8 mouse cellular contexts compared by ENCODE assay signal in the genomic region with DNA sequence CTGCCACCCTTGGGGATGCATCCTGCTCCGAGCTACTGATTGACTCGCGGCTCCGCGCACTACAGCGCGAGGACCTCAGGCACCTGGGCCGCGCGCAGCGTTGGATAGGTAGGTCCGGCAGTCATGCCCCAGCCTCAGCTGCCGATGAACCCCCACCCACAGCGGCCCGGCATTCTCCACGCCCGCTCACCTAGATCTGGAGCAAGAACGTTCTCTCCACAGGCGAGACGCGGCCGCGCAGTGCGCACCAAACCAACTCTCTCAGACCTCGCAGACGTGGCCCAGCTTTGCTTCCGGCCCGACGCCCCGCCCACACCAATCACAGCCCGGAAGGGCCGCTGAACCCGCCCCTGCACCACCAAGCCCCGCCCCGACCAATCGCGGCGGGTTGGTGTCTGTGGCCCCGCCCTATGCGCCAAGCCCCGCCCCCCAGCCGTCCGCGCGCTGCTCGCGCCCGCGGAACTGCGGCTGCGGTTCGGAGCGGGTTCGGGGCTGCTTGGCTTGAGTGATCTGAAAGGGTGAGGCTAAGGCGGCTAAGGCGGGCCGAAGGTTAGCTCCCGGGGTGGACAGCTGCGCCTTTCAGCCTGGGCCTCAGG. TPM values are rescaled to one million over a fixed set of nuclear protein-coding genes. Genes with fewer than 3 reads are reported as not detected.
DNase-seq lines count a peak whose midpoint lies in the region; ATAC-seq and TF ChIP-seq lines count a peak whose summit lies in the region.

A gene (minus strand): TSS at position 303 of the 596 bp plus-strand sequence.
A gene (plus strand): TSS at position 452 of the 596 bp plus-strand sequence.

- ATAC-seq in G1E (ENCODE audit: extremely low read depth, insufficient number of reproducible peaks, low FRiP score, poor library complexity, severe bottlenecking), result peak; percentile 99
- peak; percentile 98 for ATAC-seq in forebrain, postnatal 0 days
- peak; percentile 92 to 93 for ATAC-seq in hematopoietic stem cell, adult 5-6 weeks (replicated peaks in 1 of 2; ENCODE audit: insufficient read depth in 1 of 2, low FRiP score in 2 of 2, low TSS enrichment in 1 of 2, low read depth in 1 of 2, poor library complexity in 2 of 2, severe bottlenecking in 2 of 2)
- peak; percentile 98 for ATAC-seq in lung, embryonic 16.5 days (ENCODE audit: low read depth)

- no peaks in the 10 kb centered on the region for H3K9me3 ChIP-seq in G1E (replicated peaks)
- H3K9me3 ChIP-seq in forebrain, postnatal 0 days (ENCODE audit: low read length), result no peaks in the 10 kb centered on the region
- H3K9me3 ChIP-seq in lung, embryonic 16.5 days (ENCODE audit: control insufficient read depth, low read length), result no peaks in the 10 kb centered on the region

- peak; percentile 97 for DNase-seq in G1E (ENCODE audit: low spot score)
- peak; percentile 97 for DNase-seq in cerebellum, adult 18-20 months
- peak; percentile 97 for DNase-seq in forebrain, postnatal 0 days
- peak; percentile 84 for DNase-seq in layer of hippocampus, adult 9-10 months (ENCODE audit: low spot score)
- DNase-seq in ovary, postnatal 10 days (ENCODE audit: low spot score), result peak; percentile 81
- peak; percentile 92 to 98 for DNase-seq in thymus, postnatal 10 days (ENCODE audit: low spot score in 2 of 2)

- peak within 1 kb of the TSS; percentile 69 for H3K9ac ChIP-seq in forebrain, postnatal 0 days
- peak within 1 kb of the TSS; percentile 74 for H3K9ac ChIP-seq in lung, embryonic 16.5 days (ENCODE audit: low read length)

- no peaks in the 10 kb centered on the region for H3K27me3 ChIP-seq in G1E (ENCODE audit: insufficient read depth, low read length)
- no peaks in the 10 kb centered on the region for H3K27me3 ChIP-seq in forebrain, postnatal 0 days (ENCODE audit: insufficient read depth, low read length)
- H3K27me3 ChIP-seq in lung, embryonic 16.5 days (ENCODE audit: control insufficient read depth, insufficient read depth, low read depth, low read length), result no peaks in the 10 kb centered on the region

- H3K36me3 ChIP-seq in G1E (replicated peaks), result peaks cover 37% of the 10 kb centered on the region
- H3K36me3 ChIP-seq in forebrain, postnatal 0 days (ENCODE audit: insufficient read depth), result peaks cover 16% of the 10 kb centered on the region
- peaks cover 11% of the 10 kb centered on the region for H3K36me3 ChIP-seq in lung, embryonic 16.5 days (ENCODE audit: control insufficient read depth, insufficient read depth, low read length)

- peak within 1 kb of the TSS; percentile 99 for H3K4me2 ChIP-seq in forebrain, postnatal 0 days (ENCODE audit: low read depth)
- H3K4me2 ChIP-seq in lung, embryonic 16.5 days (ENCODE audit: low read depth, low read length), result peak within 1 kb of the TSS; percentile 100

- 1% methylated on average over 58 of the region's 59 CpGs for WGBS in forebrain, postnatal 0 days
- WGBS in lung, embryonic 16.5 days, result under 1% methylated on average over 59 of the region's 59 CpGs

- H3K4me1 ChIP-seq in G1E (ENCODE audit: insufficient read depth, low read depth, low read length), result peaks cover 17% of the 10 kb centered on the region
- H3K4me1 ChIP-seq in forebrain, postnatal 0 days (ENCODE audit: insufficient read depth), result peaks cover 8% of the 10 kb centered on the region; the same call in 1 of the 2 replicates
- H3K4me1 ChIP-seq in lung, embryonic 16.5 days (replicated peaks; ENCODE audit: control insufficient read depth, insufficient read depth, low read length), result peaks cover 20% of the 10 kb centered on the region

- H3K27ac ChIP-seq in forebrain, postnatal 0 days (ENCODE audit: low read depth, low read length), result peak within 1 kb of the TSS; percentile 57; the same call in 1 of the 2 replicates
- peak within 1 kb of the TSS; percentile 78 for H3K27ac ChIP-seq in lung, embryonic 16.5 days (ENCODE audit: low read length)

- no peak for TF ChIP-seq CTCF in G1E (IDR thresholded peaks at IDR 0.05; ENCODE audit: low read depth, low read length)
- TF ChIP-seq CTCF in forebrain, postnatal 0 days (IDR thresholded peaks at IDR 0.05; ENCODE audit: low read depth), result no peak

- H3K4me3 ChIP-seq in G1E (ENCODE audit: low read depth, low read length), result peak within 1 kb of the TSS; percentile 95
- peak within 1 kb of the TSS; percentile 67 for H3K4me3 ChIP-seq in forebrain, postnatal 0 days (ENCODE audit: low read depth, low read length)
- peak within 1 kb of the TSS; percentile 65 for H3K4me3 ChIP-seq in lung, embryonic 16.5 days (ENCODE audit: low read length)

RNA-seq across cellular contexts. Expression of the first gene that starts in this region (rescaled TPM):
- 12.5 and 13.2 TPM in 2 replicates for total RNA-seq in G1E (2014; fragmentation: Nextera tagmentation)
- total RNA-seq in G1E (2017), result 16.2 and 17.1 TPM in 2 replicates
- polyA plus RNA-seq in G1E (2012), result 1.7 and 2.7 TPM in 2 replicates
- 21.7 and 25.9 TPM in 2 replicates for total RNA-seq in forebrain, postnatal 0 days (2014; rRNA removed)
- polyA plus RNA-seq in forebrain, postnatal 0 days (2015; fragmentation: Nextera tagmentation; extraction: Ambion mirVana), result 30.1 and 32.8 TPM in 2 replicates
- total RNA-seq in hematopoietic stem cell, adult 5-6 weeks (2017), result 16.8 and 17.5 TPM in 2 replicates
- 39.6 and 41.1 TPM in 2 replicates for polyA plus RNA-seq in lung, embryonic 16.5 days (2015; fragmentation: Nextera tagmentation; extraction: Ambion mirVana)

RNA-seq across cellular contexts. Expression of the second gene that starts in this region (rescaled TPM):
- total RNA-seq in G1E (2014; fragmentation: Nextera tagmentation) (3.8 and 5.1 TPM in 2 replicates), G1E (2017) (2.2 and 3.3 TPM in 2 replicates)
- 0.22 and 0.39 TPM in 2 replicates for polyA plus RNA-seq in G1E (2012)
- total RNA-seq in forebrain, postnatal 0 days (2014; rRNA removed), result 19.1 and 21.2 TPM in 2 replicates
- polyA plus RNA-seq in forebrain, postnatal 0 days (2015; fragmentation: Nextera tagmentation; extraction: Ambion mirVana), result 32.9 and 40.7 TPM in 2 replicates
- total RNA-seq in hematopoietic stem cell, adult 5-6 weeks (2017), result 2.4 and 4.8 TPM in 2 replicates
- polyA plus RNA-seq in lung, embryonic 16.5 days (2015; fragmentation: Nextera tagmentation; extraction: Ambion mirVana), result 5.3 and 5.9 TPM in 2 replicates

Comparison
In these comparisons a context has a peak if more than half of its experiments do, and no peak if none do; other contexts are left out.
1. Peak in every context shown above with its lines: DNase-seq, ATAC-seq, H3K4me3 ChIP-seq and H3K27ac ChIP-seq.